Mouse (Mus musculus) lung, postnatal 0 days (tissue): ENCODE data around the gene Rpp25l.

Experiments
- CTCF ChIP-seq: IDR thresholded peaks from 2 replicates; pipeline ENCODE4 v1.5.1; 2016; ENCODE audit warnings: antibody characterized with exemption, mild to moderate bottlenecking
- EP300 ChIP-seq: IDR thresholded peaks from 2 replicates; pipeline ENCODE4 v1.6.1; 2016; ENCODE audit warnings: antibody characterized with exemption, mild to moderate bottlenecking, control low read depth

DNA sequence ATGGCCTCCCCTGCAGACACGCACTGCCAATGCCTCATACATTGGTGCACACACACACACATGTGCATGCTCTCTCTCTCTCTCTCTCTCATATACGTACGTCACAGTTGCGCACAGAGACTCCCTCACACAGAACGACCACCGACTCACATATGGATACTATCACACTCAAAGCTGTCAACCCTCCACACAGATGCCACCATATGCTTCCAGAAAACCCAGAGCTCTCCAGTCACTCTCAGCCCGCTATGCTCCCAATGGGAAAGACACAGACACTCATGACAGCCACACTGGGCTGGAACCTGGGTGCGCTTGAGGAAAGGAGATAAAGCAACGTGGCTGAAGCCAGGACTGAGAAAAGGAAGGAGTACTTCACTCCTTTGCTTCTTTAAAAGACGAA is 31.4 kb downstream of the Rpp25l start:
- no peak for TF ChIP-seq EP300
- TF ChIP-seq CTCF = no peak
